Mouse (Mus musculus) heart, adult 2 months (tissue): ENCODE measurements around the gene Svop.

ENCODE experiments used
- CTCF ChIP-seq: fragments of 200-600 bp; IDR thresholded peaks from 2 replicates; pipeline ENCODE4 v1.8.1; 2022; ENCODE audit warnings: antibody characterized with exemption, mild to moderate bottlenecking, moderate library complexity
- POLR2A ChIP-seq: fragments of 200-500 bp; IDR thresholded peaks from 2 replicates; pipeline ENCODE4 v1.6.1; 2011; ENCODE audit warnings: mild to moderate bottlenecking, low read depth, low read length, control low read depth; ENCODE audit not compliant: insufficient read depth

DNA sequence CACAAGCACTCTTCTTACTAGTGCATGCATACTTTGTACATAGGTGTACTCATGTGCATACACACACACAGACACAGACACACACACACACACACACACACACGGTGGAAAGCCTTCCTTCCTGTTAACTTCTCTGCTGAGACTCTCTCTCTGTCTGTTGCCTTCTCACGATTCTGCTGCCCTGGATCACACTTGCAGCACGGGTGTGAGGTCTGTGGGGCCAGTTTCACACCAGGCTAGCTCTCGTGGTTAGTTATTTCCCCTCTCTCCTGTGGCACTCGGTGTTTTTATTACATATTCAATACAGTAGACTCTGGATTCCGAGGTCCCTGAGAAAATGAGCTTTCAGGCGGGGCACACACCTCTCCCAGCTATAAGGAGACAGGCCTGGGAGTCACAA is 25.2 kb upstream of the Svop start:
- no peak for TF ChIP-seq POLR2A
- no peak for TF ChIP-seq CTCF
